Mouse (Mus musculus): Measurements from ENCODE around the gene Fhl2.

Gene Fhl2

GRCm38 (mm10) chr1:43196661-43197241, at the start of gene Fhl2:
Fhl2 (minus strand) TSS chr1:43196984.
- peak in 1 of 2 experiments; percentile 23 for DNase-seq

- DNase-seq: peak in 1 of 2 experiments; percentile 62
Measured at GRCm38 (mm10) chr1:43245014-43245413, 48.2 kb upstream of the Fhl2 start.

GRCm38 (mm10) chr1:43241208-43241607, 44.4 kb upstream of the Fhl2 start:
- no peak for DNase-seq

- no peak for DNase-seq
Measured at GRCm38 (mm10) chr1:43239796-43240313, 43.1 kb upstream of the Fhl2 start.

GRCm38 (mm10) chr1:43238471-43238870, 41.7 kb upstream of the Fhl2 start:
- DNase-seq: no peak

- peak in 1 of 2 experiments; percentile 30 for DNase-seq
Measured at GRCm38 (mm10) chr1:43237360-43238235, 40.8 kb upstream of the Fhl2 start.

- DNase-seq: no peak
Measured at GRCm38 (mm10) chr1:43225531-43226151, 28.9 kb upstream of the Fhl2 start.

GRCm38 (mm10) chr1:43224943-43225342, 28.2 kb upstream of the Fhl2 start:
- DNase-seq: peak in 1 of 2 experiments; percentile 34

GRCm38 (mm10) chr1:43224171-43224570, 27.4 kb upstream of the Fhl2 start:
- no peak for DNase-seq

GRCm38 (mm10) chr1:43223097-43223496, 26.3 kb upstream of the Fhl2 start:
- DNase-seq: no peak

- peak in 1 of 2 experiments; percentile 32 for DNase-seq
Measured at GRCm38 (mm10) chr1:43218016-43218680, 21.4 kb upstream of the Fhl2 start.

- DNase-seq: no peak
Measured at GRCm38 (mm10) chr1:43215601-43216000, 18.8 kb upstream of the Fhl2 start.

- no peak for DNase-seq
Measured at GRCm38 (mm10) chr1:43211274-43211673, 14.5 kb upstream of the Fhl2 start.

- DNase-seq: no peak
Measured at GRCm38 (mm10) chr1:43210285-43210684, 13.5 kb upstream of the Fhl2 start.

- DNase-seq: no peak
Measured at GRCm38 (mm10) chr1:43207147-43207546, 10.4 kb upstream of the Fhl2 start.

GRCm38 (mm10) chr1:43203282-43203681, 6.5 kb upstream of the Fhl2 start:
- no peak for DNase-seq

GRCm38 (mm10) chr1:43202226-43202625, 5.4 kb upstream of the Fhl2 start:
- no peak for DNase-seq

- no peak for DNase-seq
Measured at GRCm38 (mm10) chr1:43201796-43202195, 5.0 kb upstream of the Fhl2 start.

GRCm38 (mm10) chr1:43199867-43200240, 3.1 kb upstream of the Fhl2 start:
- DNase-seq: no peak

GRCm38 (mm10) chr1:43199210-43199866, 2.6 kb upstream of the Fhl2 start:
- DNase-seq: no peak

GRCm38 (mm10) chr1:43196059-43196458, 725 bp downstream of the Fhl2 start:
- DNase-seq: no peak

- no peak for DNase-seq
Measured at GRCm38 (mm10) chr1:43193423-43193822, 3.4 kb downstream of the Fhl2 start.
